Mouse (Mus musculus) liver, postnatal 0 days (tissue): ENCODE measurements at regions not wholly inside any gene's neighbourhood (a gene's known extent, or its start where the extent isn't known, plus 50 kb on each side); places are given as distances from the start of the nearest gene placed in this dataset.

ENCODE experiments used
- CTCF ChIP-seq: sonication (generic); IDR thresholded peaks from 2 replicates; pipeline ENCODE4 v1.5.1; 2016; ENCODE audit warnings: antibody characterized with exemption, low read depth
- EP300 ChIP-seq: IDR thresholded peaks from 2 replicates; pipeline ENCODE4 v1.6.1; 2016; ENCODE audit warnings: antibody characterized with exemption, low read depth, mild to moderate bottlenecking

DNA sequence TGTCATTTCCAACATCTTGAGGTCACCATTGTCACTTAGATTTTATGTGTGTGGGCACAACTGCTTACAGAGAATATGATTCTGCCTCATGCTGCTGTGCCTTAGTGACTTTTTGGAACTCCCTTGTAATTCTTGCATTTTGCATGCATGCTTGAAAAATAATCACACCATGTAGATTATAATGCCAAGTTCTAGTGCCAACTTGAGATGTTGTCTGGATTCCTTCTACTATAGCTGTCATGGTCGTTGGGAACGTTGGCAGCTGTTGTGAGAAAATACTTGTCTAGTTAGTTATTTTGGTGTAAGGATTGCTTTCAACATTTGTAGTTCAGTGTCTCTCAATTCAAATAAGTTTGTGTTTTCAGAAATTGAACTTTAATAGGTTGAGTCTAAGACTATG, 365.6 kb upstream of the Nectin3 start:
- TF ChIP-seq CTCF (no peak), EP300 (no peak)
